Mouse (Mus musculus): ENCODE measurements around the gene Gm20388. TPM values are rescaled to one million over a fixed set of nuclear protein-coding genes. Genes with fewer than 3 reads are reported as not detected.

The Gm20388 gene
- polyA plus RNA-seq, 1 experiment from 2014 or later = 47.1 TPM

GRCm38 (mm10) chr8:124306574-124306973, 4395.9 kb downstream of the Gm20388 start:
- Histone ChIP-seq H3K4me3 (ENCODE audit: inconsistent target) (no peak overlapping the region), H3K79me2 (ENCODE audit: inconsistent target) (peaks cover 29% of the 10 kb centered on the region; the same call in 1 of the 2 replicates), H3K36me3 (ENCODE audit: inconsistent target) (peaks cover 22% of the 10 kb centered on the region; the same call in 1 of the 2 replicates), H3K27ac (no peak overlapping the region)
- 51% methylated on average over 7 of the region's 7 CpGs for WGBS (ENCODE audit: missing documents)

- no peak overlapping the region for H3K27ac ChIP-seq
- H3K36me3 ChIP-seq (ENCODE audit: inconsistent target) = peaks cover 22% of the 10 kb centered on the region; the same call in 1 of the 2 replicates
- no peak overlapping the region for H3K4me3 ChIP-seq (ENCODE audit: inconsistent target)
- H3K79me2 ChIP-seq (ENCODE audit: inconsistent target) = peaks cover 32% of the 10 kb centered on the region; the same call in 1 of the 2 replicates
- WGBS (ENCODE audit: missing documents) = 88% methylated on average over 10 of the region's 10 CpGs
Measured at GRCm38 (mm10) chr8:124307700-124308099, 4397.1 kb downstream of the Gm20388 start.

GRCm38 (mm10) chr8:124310509-124310908, 4399.9 kb downstream of the Gm20388 start:
- Histone ChIP-seq H3K36me3 (ENCODE audit: inconsistent target) (peaks cover 22% of the 10 kb centered on the region; the same call in 1 of the 2 replicates), H3K27ac (no peak overlapping the region), H3K79me2 (ENCODE audit: inconsistent target) (peaks cover 37% of the 10 kb centered on the region; the same call in 1 of the 2 replicates), H3K4me3 (ENCODE audit: inconsistent target) (no peak overlapping the region)
- 95% methylated on average over 13 of the region's 13 CpGs for WGBS (ENCODE audit: missing documents)

- WGBS (ENCODE audit: missing documents) = 99% methylated on average over 6 of the region's 6 CpGs
- H3K36me3 ChIP-seq (ENCODE audit: inconsistent target) = peaks cover 19% of the 10 kb centered on the region; the same call in 1 of the 2 replicates
Measured at GRCm38 (mm10) chr8:124311111-124311510, 4400.5 kb downstream of the Gm20388 start.

GRCm38 (mm10) chr8:124311723-124312122, 4401.1 kb downstream of the Gm20388 start:
- H3K36me3 ChIP-seq (ENCODE audit: inconsistent target) = peaks cover 13% of the 10 kb centered on the region; the same call in 1 of the 2 replicates
- H3K27ac ChIP-seq = no peak overlapping the region
- H3K4me3 ChIP-seq (ENCODE audit: inconsistent target) = no peak overlapping the region
- WGBS (ENCODE audit: missing documents) = 96% methylated on average over 15 of the region's 17 CpGs
- peaks cover 49% of the 10 kb centered on the region; the same call in 1 of the 2 replicates for H3K79me2 ChIP-seq (ENCODE audit: inconsistent target)

More at GRCm38 (mm10) chr8:124311111-124311510, 4400.5 kb downstream of the Gm20388 start:
- Histone ChIP-seq H3K27ac (no peak overlapping the region), H3K79me2 (ENCODE audit: inconsistent target) (peaks cover 43% of the 10 kb centered on the region; the same call in 1 of the 2 replicates), H3K4me3 (ENCODE audit: inconsistent target) (no peak overlapping the region)

GRCm38 (mm10) chr8:124312228-124312627, 4401.6 kb downstream of the Gm20388 start:
- Histone ChIP-seq H3K4me3 (ENCODE audit: inconsistent target) (no peak overlapping the region), H3K36me3 (ENCODE audit: inconsistent target) (peaks cover 8% of the 10 kb centered on the region; the same call in 1 of the 2 replicates), H3K27ac (no peak overlapping the region), H3K79me2 (ENCODE audit: inconsistent target) (peaks cover 54% of the 10 kb centered on the region; the same call in 1 of the 2 replicates)
- 90% methylated on average over 10 of the region's 10 CpGs for WGBS (ENCODE audit: missing documents)

GRCm38 (mm10) chr8:124314803-124315202, 4404.2 kb downstream of the Gm20388 start:
- peaks cover 54% of the 10 kb centered on the region; the same call in 1 of the 2 replicates for H3K79me2 ChIP-seq (ENCODE audit: inconsistent target)
- no peak overlapping the region for H3K27ac ChIP-seq
- no peaks in the 10 kb centered on the region; the same call in 1 of the 2 replicates for H3K36me3 ChIP-seq (ENCODE audit: inconsistent target)
- WGBS (ENCODE audit: missing documents) = 93% methylated on average over 8 of the region's 10 CpGs
- no peak overlapping the region for H3K4me3 ChIP-seq (ENCODE audit: inconsistent target)

GRCm38 (mm10) chr8:124316466-124317136, 4406.0 kb downstream of the Gm20388 start:
- Histone ChIP-seq H3K36me3 (ENCODE audit: inconsistent target) (peaks cover 5% of the 10 kb centered on the region; the same call in 1 of the 2 replicates), H3K79me2 (ENCODE audit: inconsistent target) (peaks cover 43% of the 10 kb centered on the region; the same call in 1 of the 2 replicates), H3K27ac (no peak overlapping the region), H3K4me3 (ENCODE audit: inconsistent target) (no peak overlapping the region)
- WGBS (ENCODE audit: missing documents) = 78% methylated on average over 12 of the region's 12 CpGs

GRCm38 (mm10) chr8:124317191-124317682, 4406.6 kb downstream of the Gm20388 start:
- peaks cover 37% of the 10 kb centered on the region; the same call in 1 of the 2 replicates for H3K79me2 ChIP-seq (ENCODE audit: inconsistent target)
- no peak overlapping the region for H3K4me3 ChIP-seq (ENCODE audit: inconsistent target)
- no peak overlapping the region for H3K27ac ChIP-seq
- H3K36me3 ChIP-seq (ENCODE audit: inconsistent target) = peaks cover 10% of the 10 kb centered on the region; the same call in 1 of the 2 replicates
- WGBS (ENCODE audit: missing documents) = 38% methylated on average over 8 of the region's 8 CpGs

GRCm38 (mm10) chr8:124317821-124318220, 4407.2 kb downstream of the Gm20388 start:
- 48% methylated on average over 6 of the region's 6 CpGs for WGBS (ENCODE audit: missing documents)
- no peak overlapping the region for H3K4me3 ChIP-seq (ENCODE audit: inconsistent target)
- no peak overlapping the region for H3K27ac ChIP-seq
- peaks cover 36% of the 10 kb centered on the region; the same call in 1 of the 2 replicates for H3K79me2 ChIP-seq (ENCODE audit: inconsistent target)
- peaks cover 12% of the 10 kb centered on the region; the same call in 1 of the 2 replicates for H3K36me3 ChIP-seq (ENCODE audit: inconsistent target)

GRCm38 (mm10) chr8:124318612-124319315, 4408.1 kb downstream of the Gm20388 start:
- Histone ChIP-seq H3K4me3 (ENCODE audit: inconsistent target) (no peak overlapping the region), H3K36me3 (ENCODE audit: inconsistent target) (peaks cover 21% of the 10 kb centered on the region; the same call in 1 of the 2 replicates), H3K79me2 (ENCODE audit: inconsistent target) (peaks cover 34% of the 10 kb centered on the region; the same call in 1 of the 2 replicates), H3K27ac (no peak overlapping the region)
- WGBS (ENCODE audit: missing documents) = 51% methylated on average over 11 of the region's 11 CpGs

- Histone ChIP-seq H3K4me3 (ENCODE audit: inconsistent target) (no peak overlapping the region), H3K27ac (no peak overlapping the region), H3K79me2 (ENCODE audit: inconsistent target) (peaks cover 30% of the 10 kb centered on the region; the same call in 1 of the 2 replicates), H3K36me3 (ENCODE audit: inconsistent target) (peaks cover 26% of the 10 kb centered on the region; the same call in 1 of the 2 replicates)
- WGBS (ENCODE audit: missing documents) = 27% methylated on average over 4 of the region's 4 CpGs
Measured at GRCm38 (mm10) chr8:124319316-124319652, 4408.6 kb downstream of the Gm20388 start.

GRCm38 (mm10) chr8:124321227-124321840, 4410.7 kb downstream of the Gm20388 start:
- 62% methylated on average over 12 of the region's 12 CpGs for WGBS (ENCODE audit: missing documents)
- H3K79me2 ChIP-seq (ENCODE audit: inconsistent target) = peaks cover 9% of the 10 kb centered on the region; the same call in 1 of the 2 replicates
- H3K27ac ChIP-seq = no peak overlapping the region
- peaks cover 46% of the 10 kb centered on the region; the same call in 1 of the 2 replicates for H3K36me3 ChIP-seq (ENCODE audit: inconsistent target)
- H3K4me3 ChIP-seq (ENCODE audit: inconsistent target) = no peak overlapping the region

- Histone ChIP-seq H3K79me2 (ENCODE audit: inconsistent target) (no peaks in the 10 kb centered on the region; the same call in 1 of the 2 replicates), H3K4me3 (ENCODE audit: inconsistent target) (no peak overlapping the region), H3K36me3 (ENCODE audit: inconsistent target) (peaks cover 54% of the 10 kb centered on the region; the same call in 1 of the 2 replicates), H3K27ac (no peak overlapping the region)
- 96% methylated on average over 14 of the region's 14 CpGs for WGBS (ENCODE audit: missing documents)
Measured at GRCm38 (mm10) chr8:124323356-124323755, 4412.7 kb downstream of the Gm20388 start.

Data from macrophage (primary cell).